Mouse (Mus musculus) G1E (cell line): Measurements from ENCODE around the gene Gpr82.

Experiments used
- CTCF ChIP-seq: IDR thresholded peaks from 2 replicates; pipeline ENCODE4 v1.5.1; 2012; ENCODE audit warnings: low read depth, low read length, inconsistent platforms, mixed read lengths
- GATA1 ChIP-seq: IDR thresholded peaks from 2 replicates; pipeline ENCODE4 v1.6.1; 2012; ENCODE audit warnings: borderline replicate concordance, low read length, inconsistent platforms, mixed read lengths
- GATA2 ChIP-seq: IDR thresholded peaks from 2 replicates; pipeline ENCODE4 v1.6.1; 2012; ENCODE audit warnings: low read depth, low read length, inconsistent platforms, borderline replicate concordance
- POLR2AphosphoS5 ChIP-seq: IDR thresholded peaks from 2 replicates; pipeline ENCODE4 v1.6.1; 2012; ENCODE audit warnings: low read depth, low read length, inconsistent platforms; ENCODE audit not compliant: insufficient replicate concordance
- TAL1 ChIP-seq: conservative IDR thresholded peaks from 2 replicates; pipeline ENCODE4 v1.6.1; 2012; ENCODE audit warnings: low read depth, low read length, inconsistent platforms, mixed read lengths

DNA sequence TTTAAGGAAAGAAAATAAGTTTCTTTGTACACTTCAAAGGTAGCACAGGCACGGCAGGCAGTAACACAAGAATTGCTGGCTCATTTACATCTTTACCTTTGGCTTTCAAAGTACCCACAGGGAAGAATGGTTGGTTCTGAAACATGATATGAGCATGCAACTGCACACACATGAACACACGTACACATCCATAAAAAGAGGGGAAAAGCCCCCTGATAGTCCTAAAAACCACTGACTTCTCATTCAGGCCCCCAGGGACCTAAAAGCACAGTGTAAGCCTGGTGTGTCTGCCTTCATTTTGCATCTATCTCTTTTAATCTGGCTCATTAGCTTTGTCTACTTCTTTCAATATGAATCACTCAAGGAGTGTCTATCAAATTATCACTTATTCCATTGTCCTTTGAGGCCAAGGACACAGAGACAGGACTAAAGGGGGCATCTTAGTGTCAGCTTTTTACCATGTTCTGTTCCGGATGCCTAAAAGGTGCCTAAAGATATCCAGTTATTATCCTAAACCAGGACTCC lies 2.5 kb upstream of the Gpr82 start:
- no peak for TF ChIP-seq CTCF
- TF ChIP-seq GATA1: no peak
- TF ChIP-seq POLR2AphosphoS5: no peak
- TF ChIP-seq TAL1: no peak
- TF ChIP-seq GATA2: no peak
